Mouse (Mus musculus): ENCODE results near the gene Alg13.
A peak's percentile ranks its signal among the peaks of the same experiment; 100 is the strongest.

GRCm38 (mm10) chrX:144403526-144403925, 85.9 kb downstream of the Alg13 start:
- TF ChIP-seq EP300 (IDR thresholded peaks at IDR 0.05; ENCODE audit: low read depth) (no peak), CTCF (IDR thresholded peaks at IDR 0.05; ENCODE audit: low read depth) (peak; percentile 88)
